Mouse (Mus musculus): ENCODE measurements around the gene Bpifa1. TPM values are rescaled to one million over a fixed set of nuclear protein-coding genes. Genes with fewer than 3 reads are reported as not detected.
A peak's percentile ranks its signal among the peaks of the same experiment; 100 is the strongest.
"Not testable (repeated sequence)": the region's sequence is repeated elsewhere in the genome, so short reads cannot be mapped to it uniquely, and the experiment has no call there.

The Bpifa1 gene
- not detected for total RNA-seq (2021)
- long read RNA-seq, experiment 1 = 0 reads
- long read RNA-seq, experiment 2 = 0 reads

DNA sequence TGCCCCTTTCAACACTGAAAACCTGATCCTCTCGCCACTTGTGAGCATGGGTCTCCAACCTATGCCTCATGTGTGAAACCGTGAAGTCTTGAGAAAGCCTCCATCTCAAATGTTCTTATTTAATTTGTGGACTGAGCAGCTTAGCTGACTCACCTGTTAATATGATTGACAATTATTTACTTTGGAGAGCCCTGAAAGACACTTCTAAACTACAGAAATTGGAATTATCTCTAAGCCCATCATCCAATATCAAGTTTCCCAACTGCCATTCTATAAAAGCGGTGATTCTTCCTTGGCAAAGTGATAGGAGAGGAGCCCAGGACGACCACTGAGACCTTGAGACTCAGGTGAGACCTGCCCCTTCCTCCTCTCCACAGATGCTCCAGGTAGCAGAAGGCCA lies at the start of gene Bpifa1:
Gene Bpifa1, plus strand, starts transcription at position 301 of the 400 bp plus-strand sequence.
- no peak for DNase-seq (ENCODE audit: low spot score in 2 of 2)

DNA sequence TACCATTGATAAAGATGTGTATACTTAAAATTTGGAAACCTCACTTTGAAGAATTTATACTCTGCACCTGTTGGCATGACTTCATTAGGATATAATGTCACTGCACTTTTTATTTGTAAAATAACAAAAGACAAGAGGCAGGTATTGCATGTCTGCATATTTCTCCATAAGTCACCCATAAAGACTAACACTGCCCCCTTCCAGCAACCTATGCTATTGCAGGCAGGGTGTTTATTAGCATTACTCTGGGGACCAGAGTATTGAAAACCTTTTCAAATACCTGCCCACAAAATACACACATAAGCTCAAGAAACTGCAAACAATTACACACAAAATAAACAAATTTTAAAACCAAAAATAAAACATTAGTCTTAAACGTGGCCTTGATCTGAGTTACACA lies 44.9 kb upstream of the Bpifa1 start:
- no peak for DNase-seq (ENCODE audit: low spot score in 2 of 2)

DNA sequence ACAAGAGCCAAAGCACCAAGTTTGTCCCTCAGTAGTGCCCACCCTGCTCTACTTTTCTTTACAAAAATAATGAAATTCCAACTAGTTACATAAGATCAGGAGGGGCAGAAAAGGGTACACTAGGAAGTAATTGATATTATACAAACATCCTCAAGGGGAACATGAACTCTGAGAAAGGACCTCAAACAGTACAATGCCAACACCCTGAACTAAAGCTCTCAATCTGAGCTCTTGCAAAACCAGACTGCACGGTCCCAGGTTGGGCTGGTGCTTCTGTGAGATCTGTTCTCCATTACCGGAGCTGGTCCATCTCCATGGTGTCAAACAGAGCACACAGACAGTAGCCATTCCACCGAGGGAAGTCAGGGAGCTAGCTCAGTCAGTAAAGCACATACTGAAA lies 25.3 kb upstream of the Bpifa1 start:
- no peak for DNase-seq (ENCODE audit: low spot score in 2 of 2)

DNA sequence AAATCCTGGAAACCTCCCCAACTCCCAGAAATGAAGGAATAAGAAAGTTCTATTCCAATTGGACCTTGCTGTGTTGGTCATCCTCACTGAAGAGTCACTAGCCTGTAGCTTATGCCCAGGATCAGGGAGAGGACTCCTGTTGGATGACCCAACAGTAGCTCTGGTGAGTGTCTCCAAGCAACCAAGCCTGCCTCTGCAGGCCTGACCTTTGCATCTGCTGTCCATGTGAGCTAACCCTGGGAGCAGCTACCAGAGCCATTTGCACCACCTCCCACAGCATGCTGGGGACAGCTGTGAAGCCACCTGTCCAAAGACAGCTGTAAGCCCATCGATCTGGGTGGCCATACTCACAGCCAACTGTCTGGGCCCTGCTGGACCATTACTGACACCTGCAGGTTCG lies 12.6 kb upstream of the Bpifa1 start, which contains the start of gene Bpifa3:
Gene Bpifa3, plus strand, starts transcription at position 217 of the 400 bp plus-strand sequence.
- no peak for DNase-seq (ENCODE audit: low spot score in 2 of 2)

DNA sequence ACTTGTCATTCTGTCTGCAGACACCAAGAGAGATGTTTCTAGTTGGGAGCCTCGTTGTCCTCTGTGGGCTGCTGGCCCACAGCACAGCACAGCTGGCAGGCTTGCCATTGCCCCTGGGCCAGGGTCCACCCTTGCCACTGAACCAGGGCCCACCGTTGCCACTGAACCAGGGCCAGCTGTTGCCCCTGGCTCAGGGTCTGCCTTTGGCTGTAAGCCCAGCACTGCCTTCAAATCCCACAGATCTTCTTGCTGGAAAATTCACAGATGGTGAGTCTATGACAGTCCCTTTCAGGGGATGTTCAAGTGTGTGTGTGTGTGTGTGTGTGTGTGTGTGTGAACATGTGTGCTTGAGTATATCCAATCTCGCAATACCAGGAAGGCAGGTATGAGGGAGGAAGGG lies 1.1 kb downstream of the Bpifa1 start:
- DNase-seq (ENCODE audit: low spot score in 2 of 2) = no peak

DNA sequence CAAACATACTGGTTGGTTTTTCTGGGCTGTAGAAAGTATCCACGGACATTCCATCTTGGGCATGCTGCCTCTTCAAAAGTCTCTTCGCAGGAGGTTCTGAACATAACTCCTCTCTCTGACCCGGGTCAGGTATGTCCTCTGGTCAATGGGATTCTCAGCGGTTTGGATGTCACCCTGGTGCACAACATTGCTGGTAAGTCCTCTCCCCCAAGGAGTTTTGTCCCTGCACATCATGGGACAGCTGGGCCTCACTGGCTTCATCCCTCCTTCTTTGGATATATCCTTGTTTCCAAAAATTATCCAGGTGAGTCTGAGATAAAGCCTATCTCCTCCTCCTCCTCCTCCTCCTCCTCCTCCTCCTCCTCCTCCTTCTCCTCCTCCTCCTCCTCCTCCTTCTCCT lies 4.8 kb downstream of the Bpifa1 start:
- no peak for DNase-seq (ENCODE audit: low spot score in 2 of 2)

DNA sequence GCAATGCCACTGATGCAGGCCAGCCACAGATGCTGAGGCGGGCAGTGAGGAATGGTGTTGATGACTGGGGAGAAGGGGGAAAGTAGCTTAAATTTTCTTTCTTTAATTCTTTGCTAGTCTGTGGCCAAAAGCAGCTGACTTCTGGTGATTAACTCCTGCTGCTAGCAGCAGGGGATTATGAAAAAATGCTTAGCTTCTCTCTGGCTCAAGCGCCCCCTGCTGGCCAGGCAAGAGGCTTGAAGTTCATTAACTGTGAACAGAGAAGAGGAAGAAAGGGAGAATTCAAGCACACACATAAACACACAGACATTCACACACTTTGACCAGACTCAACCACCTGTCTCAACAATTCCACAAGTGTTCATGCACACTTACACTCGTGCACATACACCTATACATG lies 15.8 kb downstream of the Bpifa1 start:
- peak; percentile 26 to 63 for DNase-seq (ENCODE audit: low spot score in 2 of 2)

DNA sequence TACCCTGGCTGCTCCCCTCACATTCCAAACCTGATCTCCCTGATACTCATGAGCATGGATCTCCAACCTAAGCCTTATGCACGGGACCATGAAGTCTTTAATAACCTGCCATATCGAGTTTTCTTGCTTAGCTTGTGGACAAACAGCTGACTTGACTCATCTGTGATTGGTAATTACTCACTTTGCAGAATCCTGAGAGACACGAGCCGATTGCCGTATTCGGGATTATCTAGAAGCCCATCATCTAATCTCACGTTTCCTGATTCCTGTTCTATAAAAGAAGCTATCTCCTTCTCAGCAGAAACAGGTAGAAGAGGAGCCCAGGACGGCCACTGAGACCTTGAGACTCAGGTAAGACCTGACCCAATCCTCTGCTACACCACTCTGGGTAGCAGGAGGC lies 19.6 kb downstream of the Bpifa1 start, which contains the start of gene Bpifa5:
Gene Bpifa5, plus strand, starts transcription at position 301 of the 400 bp plus-strand sequence.
- no peak for DNase-seq (ENCODE audit: low spot score in 2 of 2)

DNA sequence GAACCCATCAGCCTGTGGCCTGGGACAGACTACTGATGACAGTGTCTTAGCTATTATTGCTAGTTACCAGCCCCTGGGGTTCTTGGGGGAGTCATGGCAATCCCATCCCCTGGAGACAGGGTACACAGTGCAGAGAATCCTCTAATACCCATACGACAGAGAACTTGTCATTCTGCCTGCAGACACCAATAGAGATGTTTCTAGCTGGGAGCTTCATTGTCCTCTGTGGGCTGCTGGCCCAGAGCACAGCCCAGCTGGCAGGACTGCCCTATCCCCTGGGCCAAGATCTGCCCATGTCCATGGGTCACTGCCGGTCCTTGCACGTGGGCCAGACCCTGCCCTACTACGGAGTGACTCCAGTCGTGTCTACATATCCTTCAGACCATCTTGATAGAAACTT lies 20.6 kb downstream of the Bpifa1 start:
- DNase-seq (ENCODE audit: low spot score in 2 of 2) = no peak

DNA sequence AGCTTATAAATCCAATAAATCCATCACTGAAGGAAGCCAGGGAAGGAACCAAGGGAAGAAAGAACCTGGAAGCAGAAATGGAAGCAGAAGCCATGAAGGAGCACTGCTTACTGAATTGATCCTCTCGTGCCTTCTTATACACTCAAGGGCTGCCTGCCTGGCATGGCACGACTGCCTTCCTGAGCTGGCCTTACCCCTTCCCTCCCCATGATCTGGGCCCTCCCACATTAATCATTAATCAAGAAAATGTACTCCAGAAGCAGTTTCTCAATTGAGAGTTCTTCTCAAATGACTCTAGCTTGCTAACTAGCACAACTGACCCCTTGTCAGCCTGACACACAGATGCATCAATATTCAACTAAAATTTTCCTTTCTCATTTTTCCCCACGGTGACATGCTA lies 26.5 kb downstream of the Bpifa1 start:
- no peak for DNase-seq (ENCODE audit: low spot score in 2 of 2)

DNA sequence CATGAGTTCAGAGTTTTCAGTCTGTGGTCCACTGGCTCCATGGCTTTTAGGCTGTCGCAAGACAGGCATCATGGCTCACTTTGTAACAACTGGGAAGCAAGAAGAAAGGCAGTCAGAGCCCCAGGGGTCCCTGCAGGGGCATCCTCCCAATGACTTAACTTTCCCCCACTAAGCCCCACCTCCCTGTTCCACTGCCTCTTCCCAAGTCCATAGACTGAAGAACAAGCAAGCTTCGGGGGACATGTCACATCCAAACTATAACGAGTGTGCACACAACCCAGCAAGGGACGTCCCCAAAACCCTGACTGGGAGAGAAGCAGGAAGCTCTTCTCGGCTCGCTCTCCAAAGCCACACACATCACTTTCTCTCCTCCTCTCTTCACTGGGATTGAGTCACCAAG lies 28.9 kb downstream of the Bpifa1 start:
- no peak for DNase-seq (ENCODE audit: low spot score in 2 of 2)

DNA sequence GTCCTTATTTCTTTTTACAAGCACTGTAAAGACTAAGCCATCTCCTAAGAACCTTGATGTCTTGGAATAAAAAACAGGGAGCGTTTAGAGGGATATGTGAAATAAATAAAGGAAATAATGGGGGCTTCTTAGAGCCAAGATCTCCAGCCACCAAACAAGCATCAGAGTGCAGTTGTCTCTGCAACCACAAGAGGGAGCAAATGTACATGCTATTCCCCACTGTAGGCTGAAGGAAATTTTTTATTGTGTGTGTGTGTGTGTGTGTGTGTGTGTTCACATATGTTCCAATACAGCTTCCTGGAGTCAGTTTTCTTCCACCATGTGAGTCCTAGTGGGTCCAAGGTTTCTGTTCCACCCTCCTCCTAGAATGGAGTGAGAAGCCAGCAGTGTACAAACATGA lies 30.6 kb downstream of the Bpifa1 start:
- DNase-seq (ENCODE audit: low spot score in 2 of 2) = peak; percentile 20 to 34

DNA sequence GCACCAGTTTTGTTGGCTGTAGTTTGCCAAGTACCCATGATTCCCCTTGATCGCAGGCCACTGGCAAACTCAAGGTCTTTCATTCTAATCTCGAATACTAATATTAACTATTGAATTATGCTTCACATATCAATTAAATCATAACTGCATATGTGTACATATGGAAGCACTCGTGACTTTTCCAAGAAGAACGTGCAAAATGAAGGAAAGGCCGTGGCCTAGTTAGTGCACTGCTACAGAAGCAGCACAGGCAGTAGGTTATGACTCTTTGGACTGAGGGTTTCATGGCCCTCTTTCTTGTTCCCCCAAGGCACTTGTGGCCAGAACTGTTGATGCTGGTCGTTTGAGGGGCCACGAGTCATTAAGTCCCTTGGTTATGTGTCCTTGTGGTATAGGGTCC lies 39.2 kb downstream of the Bpifa1 start:
- DNase-seq (ENCODE audit: low spot score in 2 of 2) = not testable (repeated sequence)

DNA sequence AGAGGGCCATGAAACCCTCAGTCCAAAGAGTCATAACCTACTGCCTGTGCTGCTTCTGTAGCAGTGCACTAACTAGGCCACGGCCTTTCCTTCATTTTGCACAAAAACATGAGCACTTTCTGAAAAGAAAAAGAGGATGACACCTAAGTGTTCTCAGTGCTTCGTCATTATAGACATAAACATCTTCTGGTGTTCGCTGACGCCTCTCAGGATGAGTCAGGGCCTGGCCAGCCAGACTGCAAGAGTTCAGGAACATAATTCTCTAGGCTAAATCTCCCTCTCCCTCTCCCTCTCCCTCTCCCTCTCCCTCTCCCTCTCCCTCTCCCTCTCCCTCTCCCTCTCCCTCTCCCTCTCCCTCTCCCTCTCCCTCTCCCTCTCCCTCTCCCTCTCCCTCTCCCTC lies 40.4 kb downstream of the Bpifa1 start:
- peak; percentile 28 to 37 for DNase-seq (ENCODE audit: low spot score in 2 of 2)

DNA sequence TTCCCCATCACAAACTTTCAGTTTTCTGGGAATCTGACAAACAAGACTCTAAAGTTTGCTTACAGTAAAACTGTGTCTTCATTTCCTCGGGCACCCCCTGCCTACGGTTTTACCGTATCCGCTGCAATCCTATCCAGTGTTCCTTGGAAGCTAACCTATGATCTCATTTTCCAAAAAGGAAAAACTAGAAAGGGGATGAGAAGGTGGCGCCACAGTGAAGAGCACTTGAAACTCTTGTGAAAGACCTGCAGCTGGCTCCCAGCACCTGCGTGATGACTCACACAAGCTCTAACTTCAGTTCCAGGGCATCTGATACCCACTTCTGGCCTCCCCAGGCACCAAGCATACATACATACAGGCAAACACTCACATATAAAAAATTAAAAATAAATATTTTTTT lies 42.6 kb downstream of the Bpifa1 start:
- no peak for DNase-seq (ENCODE audit: low spot score in 2 of 2)

DNA sequence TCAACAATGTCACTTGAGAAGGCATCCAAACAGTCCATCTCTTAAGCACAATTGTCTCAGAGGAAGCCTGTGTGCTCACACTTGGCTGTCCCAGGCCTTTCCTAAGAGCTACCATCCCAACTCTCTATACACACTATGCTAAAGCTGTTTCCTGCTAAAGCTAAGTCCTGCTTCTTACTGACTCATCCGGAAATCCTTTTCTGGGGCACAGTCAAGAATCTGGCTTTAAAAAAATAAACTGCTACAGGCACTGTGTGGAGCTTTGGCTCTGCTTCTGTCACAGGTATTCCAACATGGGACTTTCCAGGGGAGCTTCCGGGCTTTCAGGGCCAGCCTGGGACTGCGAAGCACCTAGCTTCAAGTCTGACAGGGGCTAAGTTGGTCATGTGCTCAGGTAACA lies 43.1 kb downstream of the Bpifa1 start:
- DNase-seq (ENCODE audit: low spot score in 2 of 2) = no peak

DNA sequence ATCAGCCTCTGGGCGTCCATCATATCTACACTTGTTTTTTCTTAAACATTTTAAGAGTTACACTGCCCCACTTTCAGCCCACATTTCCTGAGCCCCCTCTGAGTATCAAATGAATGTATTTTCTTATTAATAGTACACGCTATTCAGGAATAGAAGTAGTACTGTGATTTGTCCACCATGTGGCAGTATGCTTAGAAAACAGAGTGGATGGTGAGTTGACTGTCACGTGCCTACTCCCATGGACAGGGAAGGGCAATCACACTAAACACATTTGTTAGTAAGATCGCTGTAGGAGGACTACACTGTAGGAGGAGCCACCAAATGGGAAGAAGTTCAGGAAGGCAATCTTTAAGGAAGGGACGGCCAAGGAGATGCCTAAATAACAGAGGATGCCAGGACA lies 44.8 kb downstream of the Bpifa1 start:
- no peak for DNase-seq (ENCODE audit: low spot score in 2 of 2)

DNA sequence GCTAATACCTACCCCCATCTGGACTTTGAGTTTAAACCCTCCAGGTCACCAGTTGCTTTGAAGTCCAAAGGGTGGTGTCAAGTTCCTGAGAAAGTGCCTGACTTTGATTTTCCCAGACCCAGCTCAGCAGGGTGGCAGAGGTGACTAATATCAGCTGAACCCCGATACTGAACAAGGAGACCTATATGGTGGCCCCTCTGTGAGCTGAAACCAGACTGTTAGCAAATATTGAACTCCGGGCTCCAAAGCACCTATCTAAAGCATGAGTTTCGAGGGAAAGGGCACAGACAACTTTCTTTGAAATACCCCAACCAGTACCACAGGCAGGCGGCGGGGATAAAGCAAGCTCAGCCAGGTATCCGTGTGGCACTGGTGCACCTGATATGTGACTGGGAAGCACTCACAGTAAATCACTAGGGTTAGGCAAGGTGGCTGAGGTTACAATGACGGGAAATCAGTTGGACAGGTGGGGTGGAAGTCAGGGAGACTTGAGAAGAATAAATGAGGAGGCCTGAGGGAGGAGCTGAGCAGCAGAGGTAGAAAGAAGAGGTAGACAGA lies 47.3 kb downstream of the Bpifa1 start:
- no peak for DNase-seq (ENCODE audit: low spot score in 2 of 2)

DNA sequence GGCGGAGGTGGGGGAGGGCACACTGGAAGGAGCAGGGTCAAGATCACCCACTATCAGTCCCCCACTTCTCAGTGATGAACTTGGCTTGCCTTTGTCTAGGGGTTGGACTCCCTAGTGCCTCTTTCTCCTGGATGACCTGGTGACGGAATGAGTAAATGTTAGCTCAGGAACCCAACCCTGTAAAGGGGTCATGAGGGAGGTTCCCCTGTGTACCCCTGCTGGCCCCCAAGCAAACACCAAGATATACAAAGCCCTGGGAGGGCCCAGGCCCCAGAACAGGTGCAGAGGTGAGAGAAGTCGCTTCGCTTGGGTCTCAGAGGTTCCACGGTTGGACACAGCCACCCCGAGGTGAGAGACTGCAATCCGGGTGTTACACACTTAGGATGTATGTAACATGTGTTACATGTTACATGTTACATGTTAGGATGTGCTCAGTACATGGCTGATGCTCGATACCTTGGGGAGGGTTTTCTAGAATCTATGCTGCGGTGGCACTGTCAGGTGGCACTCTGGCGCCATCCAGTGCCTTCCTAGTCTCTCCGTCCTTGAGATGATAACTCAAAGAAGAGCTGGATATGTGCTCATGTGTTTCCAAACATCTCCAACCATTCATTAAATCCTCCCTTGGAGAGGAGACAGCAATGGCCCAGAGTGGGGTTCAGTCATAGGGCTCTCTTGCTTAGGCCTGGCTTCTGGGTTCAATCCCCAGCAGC lies 48.0 kb downstream of the Bpifa1 start, which contains the start of gene Bpifb1:
Gene Bpifb1, plus strand, starts transcription at position 273 of the 713 bp plus-strand sequence.
- DNase-seq (ENCODE audit: low spot score in 2 of 2) = no peak

DNA sequence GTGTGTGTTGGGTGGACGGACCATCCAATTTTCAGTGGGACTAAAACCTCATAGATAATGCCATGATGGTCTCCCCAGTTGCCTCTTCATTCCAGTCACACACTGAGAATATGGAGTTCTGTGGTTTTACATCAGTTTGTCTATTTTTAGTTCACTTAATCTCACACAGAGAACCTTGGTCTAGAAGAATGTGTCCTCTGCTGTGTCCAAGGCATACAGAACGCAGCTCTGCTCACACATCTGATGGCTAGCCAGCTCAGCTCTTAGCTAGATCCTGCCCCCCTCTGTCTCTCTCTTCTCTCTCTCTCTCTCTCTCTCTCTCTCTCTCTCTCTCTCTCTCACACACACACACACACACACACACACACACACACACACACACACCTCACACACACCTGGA lies 49.5 kb downstream of the Bpifa1 start:
- DNase-seq (ENCODE audit: low spot score in 2 of 2) = no peak

DNA sequence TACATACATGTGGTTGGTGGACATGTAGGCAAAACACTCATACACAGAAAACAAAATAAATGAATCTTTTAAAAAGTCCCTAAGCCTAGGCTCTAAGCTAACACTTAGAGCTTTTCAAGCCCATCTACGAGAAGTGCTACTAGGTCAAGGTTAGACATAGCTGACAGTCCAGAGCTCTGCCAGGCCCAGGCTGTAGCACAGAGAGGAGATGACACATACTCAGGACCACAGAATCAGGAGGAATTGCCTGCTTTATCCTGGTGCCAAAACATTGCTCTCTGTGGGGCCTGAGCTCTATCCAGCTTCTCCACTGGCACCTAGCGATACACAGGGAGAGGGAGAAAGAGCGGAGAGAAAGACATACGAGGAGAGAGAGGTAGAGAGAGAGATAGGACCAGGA lies 50.4 kb downstream of the Bpifa1 start:
- DNase-seq (ENCODE audit: low spot score in 2 of 2) = no peak

DNA sequence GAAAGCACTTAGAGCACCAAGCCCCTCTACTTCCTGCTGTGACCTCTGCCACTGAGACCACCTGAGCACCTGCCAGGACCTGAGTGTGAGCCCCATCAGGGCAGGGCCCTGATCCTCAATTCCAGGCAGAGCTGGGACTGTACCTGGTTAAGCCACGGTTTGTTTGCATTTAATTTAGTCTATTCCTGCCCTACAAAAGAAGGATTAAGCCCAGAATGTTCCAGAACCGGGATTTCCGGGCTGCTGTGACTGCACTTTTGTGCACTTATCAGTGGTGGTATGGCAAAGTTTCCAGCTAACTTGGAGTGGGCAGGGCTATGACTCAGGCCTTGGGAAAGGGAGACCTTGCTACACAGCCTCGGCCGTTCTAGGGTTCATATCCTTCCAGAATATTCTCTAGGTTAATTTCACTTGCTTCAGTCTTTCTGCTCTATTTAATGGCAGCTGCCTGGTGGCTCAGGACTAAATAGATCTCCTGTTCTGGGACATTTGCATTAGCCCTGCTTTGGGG lies 51.4 kb downstream of the Bpifa1 start:
- DNase-seq (ENCODE audit: low spot score in 2 of 2) = no peak

DNA sequence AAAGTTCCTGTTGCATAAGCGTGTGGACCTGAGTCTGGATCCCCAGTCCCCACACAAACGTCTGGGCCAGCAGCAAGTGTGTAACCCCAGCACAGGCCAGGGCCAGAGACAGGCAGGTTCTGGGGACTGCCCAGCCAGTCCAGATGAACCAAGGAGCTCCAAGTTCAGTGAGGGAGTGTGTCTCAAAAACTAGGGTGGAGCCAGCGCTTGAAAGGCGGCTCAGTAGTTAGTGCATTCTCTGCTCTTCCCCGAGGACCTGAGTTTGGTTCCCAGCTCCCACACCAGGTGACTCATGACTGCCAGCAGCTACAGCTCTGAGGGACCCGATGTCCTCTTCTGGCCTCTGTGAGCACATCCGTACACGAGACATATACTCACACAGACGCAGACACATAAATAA lies 54.4 kb downstream of the Bpifa1 start:
- no peak for DNase-seq (ENCODE audit: low spot score in 2 of 2)
